Mouse (Mus musculus) c-Kit-positive CD71-negative TER-119-negative erythroid progenitor cells, embryonic 14.5 days (primary cell): ENCODE data around the gene Sf1.
A peak's percentile ranks its signal among the peaks of the same experiment; 100 is the strongest.

Source experiments
- DNase-seq: peaks from one replicate; pipeline ENCODE4 v3.0.0-alpha.2; 2013; ENCODE audit warnings: low read depth

The Sf1 gene

DNA sequence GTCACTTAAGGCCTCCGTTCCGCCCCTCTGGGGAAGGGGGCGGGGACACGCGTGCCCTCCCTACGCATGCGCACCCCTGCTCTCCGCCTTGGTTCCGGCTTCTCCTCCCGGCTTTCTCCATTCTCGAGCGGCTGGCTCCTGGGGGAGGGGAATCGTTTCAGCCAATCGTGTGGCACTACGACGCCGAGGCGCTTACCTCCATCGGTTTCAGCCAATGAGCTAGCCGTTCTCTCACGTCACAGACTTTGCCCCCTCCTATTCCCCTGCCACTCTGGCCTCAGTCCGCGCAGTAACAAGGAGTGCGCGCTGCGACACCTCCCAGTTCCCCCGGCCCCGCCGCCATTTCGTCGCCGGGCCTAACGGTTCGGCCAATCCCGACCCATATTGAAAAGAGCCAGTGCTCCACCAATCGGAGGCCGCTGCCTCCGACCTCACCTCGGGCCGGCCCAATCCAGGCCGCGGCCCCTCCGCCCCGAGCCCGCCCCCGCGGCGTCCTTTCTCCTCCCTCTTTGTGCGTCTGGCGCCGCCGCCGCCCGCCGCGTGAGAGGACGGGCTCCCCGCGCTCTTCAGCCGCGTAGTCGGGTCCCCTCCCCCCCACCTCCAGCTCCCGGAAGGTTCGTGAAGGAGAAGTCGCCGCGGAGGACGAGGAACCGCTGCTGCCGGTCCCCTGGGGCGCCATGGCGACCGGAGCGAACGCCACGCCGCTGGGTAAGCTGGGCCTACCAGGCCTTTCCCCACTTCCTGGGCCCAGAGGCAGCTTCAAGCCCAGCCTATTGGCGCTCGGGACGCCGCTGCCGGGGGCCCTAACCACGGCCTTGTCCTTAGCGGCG, at the start of gene Sf1:
TSS of gene Sf1 (plus strand) at position 280 of the 830 bp plus-strand sequence.
- DNase-seq: peak; percentile 99

DNA sequence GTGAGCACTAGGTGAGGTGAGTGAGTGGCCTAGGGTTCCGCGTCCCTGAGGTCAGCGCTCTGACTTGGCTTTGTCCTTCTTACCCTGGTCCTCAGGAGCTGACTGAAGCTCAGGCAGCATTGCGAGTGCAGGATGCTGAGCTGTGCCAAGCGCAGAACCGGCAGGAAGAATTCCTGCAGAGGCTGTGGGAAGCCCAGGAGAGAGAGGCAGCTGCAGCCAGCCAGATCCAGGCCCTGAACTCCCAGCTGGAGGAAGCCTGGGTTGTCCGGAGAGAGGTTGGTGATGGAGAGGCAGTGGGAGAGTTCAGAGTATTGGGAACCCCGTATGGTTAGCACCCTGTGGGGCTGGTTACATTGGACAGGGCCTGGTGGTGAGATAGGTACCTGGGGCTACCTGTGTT, 49.7 kb upstream of the Sf1 start:
- DNase-seq: no peak

DNA sequence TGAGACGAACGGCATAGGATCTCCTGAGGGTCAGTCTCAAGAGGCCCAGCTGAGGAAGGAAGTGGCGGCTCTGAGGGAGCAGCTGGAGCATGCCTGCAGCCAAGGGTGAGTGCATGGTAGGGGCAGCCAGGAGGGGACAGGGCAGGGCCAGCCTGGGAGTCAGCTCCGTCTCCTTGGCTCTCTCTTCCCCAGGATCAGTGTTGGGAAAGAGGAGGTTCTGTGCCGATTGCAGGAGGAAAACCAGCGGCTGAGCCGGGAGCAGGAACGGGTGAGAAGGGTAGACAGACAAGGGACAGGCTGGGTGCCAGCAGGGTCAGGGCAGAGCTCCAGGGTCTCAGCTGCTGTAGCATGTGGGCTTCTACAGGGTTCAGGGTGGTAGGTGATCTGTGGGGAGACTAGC, 49.0 kb upstream of the Sf1 start:
- DNase-seq: no peak

DNA sequence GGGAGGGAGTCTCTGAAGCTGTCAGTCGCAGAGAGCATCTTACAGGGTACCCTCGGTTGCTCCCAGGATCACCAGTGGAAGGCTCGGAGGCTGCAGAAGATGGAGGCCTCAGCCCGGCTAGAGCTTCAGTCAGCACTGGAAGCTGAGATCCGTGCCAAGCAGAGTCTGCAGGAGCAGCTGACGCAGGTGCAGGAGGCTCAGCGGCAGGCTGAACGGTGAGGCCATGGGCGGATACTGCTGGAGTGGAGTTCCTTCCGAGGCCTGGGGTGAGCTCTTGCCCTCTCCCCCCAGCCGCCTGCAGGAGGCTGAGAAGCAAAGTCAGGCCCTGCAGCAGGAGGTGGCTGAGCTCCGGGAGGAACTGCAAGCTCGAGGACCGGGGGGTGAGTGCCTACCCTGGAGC, 47.9 kb upstream of the Sf1 start:
- DNase-seq: no peak

DNA sequence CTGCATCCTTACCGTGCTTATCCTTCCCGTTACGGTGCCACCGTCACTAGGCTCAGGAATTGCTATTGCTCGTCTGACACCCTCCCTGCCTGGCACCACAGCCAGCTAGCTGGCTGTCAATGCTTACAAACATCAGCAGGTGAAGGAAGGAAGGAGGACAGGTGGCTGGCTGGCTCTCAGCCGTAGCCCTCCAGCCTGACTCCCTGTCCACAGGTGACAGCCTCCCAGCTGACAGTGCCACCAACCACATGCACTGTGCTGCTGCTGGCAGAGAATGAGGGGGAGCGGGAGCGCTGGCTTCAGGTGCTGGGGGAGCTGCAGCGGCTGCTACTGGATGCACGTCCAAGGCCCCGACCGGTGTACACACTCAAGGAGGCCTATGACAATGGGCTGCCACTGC, 45.3 kb upstream of the Sf1 start:
- DNase-seq: no peak

DNA sequence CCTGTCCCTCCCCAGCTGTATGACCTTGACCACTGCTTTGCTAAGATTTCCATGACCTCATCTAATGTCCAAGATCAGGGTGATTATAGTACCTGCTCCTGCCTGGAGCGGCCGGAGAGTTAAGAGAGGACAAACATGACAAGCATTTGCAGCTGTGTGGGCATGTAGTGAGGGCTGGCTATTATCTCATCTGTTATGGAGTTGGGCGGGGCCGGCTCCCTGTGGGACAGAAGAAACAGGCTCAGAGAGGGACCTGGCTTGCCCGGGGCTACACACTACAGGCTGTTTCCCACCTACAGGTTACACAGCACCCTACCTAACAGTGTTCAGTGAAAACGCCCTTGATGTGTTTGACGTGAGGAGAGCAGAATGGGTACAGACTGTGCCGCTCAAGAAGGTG, 42.1 kb upstream of the Sf1 start:
- DNase-seq: no peak

DNA sequence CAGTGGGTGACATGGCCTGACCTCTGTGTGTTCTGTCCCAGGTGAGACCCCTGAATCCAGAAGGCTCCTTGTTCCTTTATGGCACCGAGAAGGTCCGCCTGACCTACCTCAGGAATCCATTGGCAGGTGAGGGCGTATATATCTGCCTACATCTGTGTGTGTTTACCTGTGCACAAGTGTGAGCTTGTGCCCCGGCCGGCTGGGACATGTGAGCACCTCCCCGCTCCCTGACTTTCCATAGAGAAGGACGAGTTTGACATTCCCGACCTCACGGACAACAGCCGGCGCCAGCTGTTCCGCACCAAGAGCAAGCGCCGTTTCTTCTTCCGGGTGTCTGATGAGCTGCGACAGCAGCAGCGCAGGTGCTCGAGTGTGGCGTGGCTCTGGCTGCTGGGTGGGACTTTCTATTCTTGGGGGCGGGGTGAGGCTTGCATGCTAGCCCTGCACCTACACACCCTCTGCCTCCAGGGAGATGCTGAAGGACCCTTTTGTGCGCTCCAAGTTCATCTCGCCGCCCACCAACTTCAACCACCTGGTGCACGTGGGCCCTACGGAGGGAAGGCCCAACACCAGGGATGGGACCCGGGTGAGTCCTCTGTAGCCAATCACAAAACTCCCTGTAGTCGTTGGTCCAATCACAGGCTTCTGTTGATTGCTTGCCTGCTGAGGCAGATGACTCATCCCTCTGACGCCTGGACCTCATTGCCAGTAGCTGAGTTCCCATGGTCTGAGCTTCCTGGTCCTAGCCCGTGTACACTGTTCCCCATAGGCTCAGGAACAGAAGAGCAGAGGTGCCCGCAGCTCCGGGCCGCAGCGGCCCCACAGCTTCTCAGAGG, 41.5 kb upstream of the Sf1 start:
- DNase-seq: no peak

DNA sequence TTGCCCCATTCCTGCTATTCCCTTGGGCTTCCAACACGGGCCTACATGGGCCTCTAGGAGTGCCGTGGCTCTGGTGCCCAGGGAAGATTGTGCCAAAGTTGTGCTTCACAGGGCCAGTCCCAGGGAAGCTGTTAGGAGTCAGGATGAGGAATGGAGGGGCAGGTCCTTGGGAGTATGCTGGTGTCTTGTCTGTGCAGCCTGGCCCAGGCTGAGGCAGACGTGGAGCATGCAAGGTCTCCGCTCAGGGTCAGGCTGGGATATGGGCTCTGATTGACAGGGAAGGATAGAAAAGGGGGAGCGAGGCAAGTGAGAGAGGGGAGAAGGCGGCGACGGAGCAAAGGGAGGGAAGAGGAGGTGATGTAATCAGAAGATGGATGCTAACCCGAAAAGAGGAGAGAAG, 38.7 kb upstream of the Sf1 start:
- no peak for DNase-seq

DNA sequence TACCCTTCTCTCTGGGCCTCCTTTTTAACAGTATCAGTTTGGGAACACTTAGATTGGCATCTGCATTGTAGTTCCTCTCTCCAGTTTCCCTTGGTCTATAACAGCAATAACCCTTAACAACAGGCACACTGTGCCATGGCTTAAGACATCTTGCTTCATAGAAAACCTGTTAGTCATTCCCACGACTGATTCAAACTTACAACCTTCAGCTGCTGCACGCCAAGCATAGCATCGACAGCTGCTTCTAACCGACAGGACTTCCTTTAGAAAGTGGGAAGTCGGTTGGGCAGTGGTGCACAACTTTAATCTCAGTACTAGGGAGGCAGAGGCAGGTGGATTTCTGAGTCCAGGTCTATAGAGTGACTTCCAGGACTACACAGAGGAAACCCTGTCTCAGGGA, 32.3 kb upstream of the Sf1 start:
- DNase-seq: no peak

DNA sequence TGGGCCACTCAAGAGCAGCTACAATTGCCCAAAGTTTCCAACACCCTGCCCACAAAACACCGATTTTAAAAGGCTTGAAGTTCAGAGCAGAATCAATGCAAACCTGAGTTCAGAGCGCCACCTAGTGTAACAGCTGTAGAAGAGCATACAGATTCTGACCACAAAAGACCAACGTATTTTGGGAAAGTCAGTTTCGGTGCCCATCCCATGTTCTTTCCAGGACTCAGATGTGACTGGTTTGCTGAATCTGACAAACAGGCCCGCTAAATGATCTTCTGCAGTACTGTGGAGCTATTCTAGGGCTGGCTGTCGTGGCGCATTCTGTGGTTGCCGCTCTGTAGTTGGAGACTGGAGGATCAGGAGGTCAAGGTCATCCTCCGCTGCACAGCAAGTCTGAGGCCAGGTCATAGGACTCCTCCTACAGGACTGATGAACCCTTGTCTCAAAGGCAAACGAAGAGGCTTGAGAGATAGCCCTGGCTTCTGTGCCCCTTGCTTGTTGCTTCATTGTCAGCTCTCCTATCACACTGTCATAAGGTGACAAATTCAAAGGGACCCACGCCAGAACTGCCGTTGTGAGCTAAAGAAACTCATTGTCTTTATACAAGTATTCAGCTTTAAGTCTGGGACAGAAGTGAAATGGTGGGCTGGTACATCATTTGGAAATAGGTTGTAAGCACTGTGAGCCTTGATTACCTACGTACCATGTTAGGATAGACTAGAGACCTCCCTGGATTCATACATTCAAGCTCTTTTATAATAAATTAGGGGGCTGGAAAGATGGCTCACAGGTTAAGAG, 31.6 kb upstream of the Sf1 start:
- no peak for DNase-seq

DNA sequence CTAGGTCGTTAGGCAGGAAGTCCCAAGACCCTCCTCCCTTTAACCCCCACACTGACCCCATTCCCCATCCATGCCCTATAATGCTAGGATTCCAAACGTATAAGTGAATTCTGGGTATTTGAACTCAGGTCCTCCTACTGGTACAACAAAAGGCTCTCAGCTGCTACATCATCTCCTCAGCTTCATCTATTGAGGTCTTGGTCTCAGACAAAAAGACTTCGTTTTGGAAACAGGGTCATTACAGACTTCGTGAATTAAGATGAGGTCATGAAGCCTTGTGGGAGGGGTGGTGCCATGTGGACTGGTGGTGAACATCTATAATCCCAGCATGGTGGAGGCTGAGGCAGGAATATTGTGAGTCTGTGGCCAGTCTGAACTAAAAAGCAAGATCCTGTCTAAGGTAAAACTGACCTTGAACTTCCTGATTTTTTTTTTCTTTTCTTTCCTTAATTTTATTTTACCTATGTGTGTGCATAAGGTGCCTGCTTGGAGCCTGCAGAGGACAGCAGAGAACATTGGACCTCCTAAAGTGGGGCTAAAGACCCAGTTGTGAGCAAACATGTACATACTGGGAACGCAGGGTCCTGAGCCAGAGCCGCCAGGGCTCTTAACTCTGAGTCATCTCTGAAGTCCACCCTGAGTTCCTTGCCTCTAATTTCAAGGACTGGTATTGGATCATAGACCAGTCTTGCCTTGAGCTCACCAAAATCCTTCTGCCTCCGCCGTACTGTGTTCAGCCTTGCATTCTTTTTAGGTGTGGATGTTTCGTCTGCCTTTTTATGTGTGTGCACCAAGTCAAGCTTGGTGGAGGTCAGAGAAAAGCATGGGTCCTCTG, 29.5 kb upstream of the Sf1 start:
- no peak for DNase-seq

DNA sequence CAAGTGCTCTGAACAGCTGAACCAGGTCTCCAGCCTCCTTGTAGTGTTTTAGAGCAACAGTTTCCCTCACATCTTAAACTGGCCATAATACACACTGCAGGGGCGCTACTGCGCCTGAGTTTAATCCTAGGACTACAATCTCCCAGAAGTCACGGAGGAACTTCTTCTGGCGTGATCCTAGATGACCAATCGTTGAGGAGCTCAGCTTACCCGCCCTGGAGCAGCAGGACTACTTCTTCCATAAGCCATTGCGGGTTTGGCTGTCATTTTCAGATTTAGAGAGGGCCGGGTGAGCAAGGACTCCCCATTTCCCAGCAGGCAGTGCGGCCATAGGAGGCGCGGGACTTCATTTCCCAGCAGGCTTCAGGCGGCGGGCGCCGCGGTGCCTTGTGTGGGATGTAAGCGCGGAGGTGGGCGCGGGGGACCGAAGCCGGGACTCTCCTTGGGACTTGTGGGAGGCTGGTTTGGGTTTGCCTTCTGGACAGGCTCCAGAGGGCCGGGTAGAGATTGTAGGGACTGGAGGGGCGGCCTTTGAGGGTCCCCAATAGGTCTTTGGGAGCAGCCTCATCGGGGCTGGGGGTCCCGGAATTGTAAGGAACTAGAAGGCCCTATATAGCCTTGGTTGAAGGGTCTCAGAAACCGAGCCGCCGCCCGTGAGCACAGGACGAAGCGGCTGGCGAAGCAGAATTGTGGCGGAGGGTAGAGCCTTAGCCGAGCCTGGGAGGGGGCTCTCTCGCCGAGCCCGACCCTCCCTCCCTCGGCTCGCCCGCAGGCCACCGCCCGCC, 28.6 kb upstream of the Sf1 start, which contains the start of gene Men1:
TSS of gene Men1 (plus strand) at position 307 of the 785 bp plus-strand sequence.
- peak; percentile 94 for DNase-seq

DNA sequence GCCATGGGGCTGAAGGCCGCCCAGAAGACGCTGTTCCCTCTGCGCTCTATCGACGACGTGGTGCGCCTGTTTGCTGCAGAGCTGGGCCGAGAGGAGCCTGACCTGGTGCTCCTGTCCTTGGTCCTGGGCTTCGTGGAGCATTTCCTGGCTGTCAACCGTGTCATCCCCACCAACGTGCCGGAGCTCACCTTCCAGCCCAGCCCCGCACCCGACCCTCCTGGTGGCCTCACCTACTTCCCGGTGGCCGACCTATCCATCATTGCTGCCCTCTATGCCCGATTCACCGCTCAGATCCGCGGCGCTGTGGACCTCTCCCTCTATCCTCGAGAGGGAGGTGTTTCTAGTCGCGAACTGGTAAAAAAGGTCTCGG, 28.0 kb upstream of the Sf1 start:
- DNase-seq: no peak

DNA sequence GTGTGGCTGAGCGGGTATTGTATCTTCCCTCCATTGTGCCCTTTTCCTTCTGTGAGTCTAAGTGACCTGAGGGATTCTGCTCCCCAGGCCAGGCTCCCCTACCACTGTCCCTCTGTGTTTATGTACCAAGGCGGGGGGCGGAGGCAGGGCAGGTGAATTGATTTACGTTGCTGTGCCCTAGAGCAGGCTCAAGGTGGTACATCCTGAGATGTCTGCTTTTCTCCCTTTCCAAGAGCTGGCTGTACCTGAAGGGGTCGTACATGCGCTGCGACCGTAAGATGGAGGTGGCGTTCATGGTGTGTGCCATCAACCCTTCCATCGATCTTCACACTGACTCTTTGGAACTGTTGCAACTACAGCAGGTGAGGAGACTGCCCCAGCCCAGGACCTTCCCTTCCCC, 26.6 kb upstream of the Sf1 start:
- DNase-seq: no peak

DNA sequence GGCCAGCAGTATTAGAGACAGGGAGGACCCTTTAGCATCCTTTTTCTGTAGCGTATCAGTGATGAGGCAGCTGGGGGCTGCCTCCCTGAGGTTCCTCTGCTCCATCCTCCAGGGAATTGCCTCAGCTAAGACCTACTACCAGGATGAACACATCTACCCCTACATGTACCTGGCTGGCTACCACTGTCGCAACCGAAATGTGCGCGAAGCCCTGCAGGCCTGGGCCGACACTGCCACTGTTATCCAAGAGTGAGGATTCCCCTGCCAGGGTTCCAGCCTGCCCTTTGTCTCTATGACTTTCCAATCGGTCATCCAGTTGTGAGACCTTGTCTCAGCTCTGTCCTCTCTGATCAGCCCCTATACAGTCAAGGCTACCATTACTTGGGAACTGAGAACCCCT, 25.3 kb upstream of the Sf1 start:
- DNase-seq: no peak

DNA sequence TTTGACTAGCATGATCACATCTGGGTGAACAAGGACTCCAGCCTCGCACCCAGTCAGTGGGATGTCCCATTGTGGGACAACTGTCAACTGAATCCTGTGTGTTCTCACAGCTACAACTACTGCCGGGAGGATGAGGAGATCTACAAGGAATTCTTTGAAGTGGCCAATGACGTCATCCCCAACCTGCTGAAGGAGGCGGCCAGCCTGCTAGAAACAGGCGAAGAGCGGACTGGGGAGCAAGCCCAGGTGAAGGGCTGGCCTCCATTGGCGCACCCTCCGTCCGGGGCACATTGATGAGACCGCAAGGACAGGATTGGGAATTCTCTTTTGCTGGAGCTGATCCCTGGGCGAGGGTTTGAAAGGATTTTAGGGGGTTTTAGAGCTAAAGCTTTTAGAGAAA, 24.8 kb upstream of the Sf1 start:
- no peak for DNase-seq

DNA sequence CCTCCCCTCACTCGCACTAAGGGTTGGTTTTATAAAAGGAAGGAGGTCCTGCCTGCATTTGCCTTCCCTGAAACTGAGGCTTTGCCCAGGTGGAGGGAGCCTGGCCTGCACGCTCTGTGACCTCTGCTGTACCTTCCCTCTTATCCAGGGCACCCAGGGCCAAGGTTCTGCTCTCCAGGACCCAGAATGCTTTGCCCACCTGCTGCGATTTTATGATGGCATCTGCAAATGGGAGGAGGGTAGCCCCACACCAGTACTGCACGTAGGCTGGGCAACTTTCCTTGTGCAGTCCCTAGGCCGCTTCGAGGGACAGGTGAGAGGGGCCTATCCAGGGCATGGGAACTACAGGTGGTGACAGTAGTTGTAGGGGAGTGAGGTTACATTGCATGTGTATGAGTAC, 24.3 kb upstream of the Sf1 start:
- DNase-seq: no peak

DNA sequence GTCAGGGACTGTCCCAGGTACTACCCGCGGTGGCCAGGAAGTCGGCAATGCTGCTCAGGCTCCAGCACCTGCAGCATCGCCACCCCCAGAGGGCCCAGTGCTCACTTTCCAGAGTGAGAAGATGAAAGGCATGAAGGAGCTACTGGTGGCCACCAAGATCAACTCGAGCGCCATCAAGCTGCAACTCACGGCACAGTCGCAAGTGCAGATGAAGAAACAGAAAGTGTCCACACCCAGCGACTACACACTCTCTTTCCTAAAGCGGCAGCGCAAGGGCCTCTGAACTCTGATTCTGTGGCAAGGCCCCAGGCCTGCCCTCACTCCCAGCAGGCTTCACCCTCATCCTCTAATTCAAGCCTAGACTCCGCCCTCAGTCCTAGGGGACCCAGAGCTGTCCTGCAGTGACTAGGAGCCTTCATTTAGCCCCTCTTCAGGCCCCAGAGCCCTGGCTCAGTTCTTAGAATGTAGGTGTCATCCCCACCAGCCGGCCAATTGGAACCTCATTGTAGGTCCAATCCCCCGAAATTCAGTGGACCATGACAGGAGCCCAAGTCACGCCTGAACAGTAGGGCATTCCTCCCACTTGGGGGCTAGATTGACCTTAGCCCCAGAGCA, 23.5 kb upstream of the Sf1 start:
- no peak for DNase-seq

DNA sequence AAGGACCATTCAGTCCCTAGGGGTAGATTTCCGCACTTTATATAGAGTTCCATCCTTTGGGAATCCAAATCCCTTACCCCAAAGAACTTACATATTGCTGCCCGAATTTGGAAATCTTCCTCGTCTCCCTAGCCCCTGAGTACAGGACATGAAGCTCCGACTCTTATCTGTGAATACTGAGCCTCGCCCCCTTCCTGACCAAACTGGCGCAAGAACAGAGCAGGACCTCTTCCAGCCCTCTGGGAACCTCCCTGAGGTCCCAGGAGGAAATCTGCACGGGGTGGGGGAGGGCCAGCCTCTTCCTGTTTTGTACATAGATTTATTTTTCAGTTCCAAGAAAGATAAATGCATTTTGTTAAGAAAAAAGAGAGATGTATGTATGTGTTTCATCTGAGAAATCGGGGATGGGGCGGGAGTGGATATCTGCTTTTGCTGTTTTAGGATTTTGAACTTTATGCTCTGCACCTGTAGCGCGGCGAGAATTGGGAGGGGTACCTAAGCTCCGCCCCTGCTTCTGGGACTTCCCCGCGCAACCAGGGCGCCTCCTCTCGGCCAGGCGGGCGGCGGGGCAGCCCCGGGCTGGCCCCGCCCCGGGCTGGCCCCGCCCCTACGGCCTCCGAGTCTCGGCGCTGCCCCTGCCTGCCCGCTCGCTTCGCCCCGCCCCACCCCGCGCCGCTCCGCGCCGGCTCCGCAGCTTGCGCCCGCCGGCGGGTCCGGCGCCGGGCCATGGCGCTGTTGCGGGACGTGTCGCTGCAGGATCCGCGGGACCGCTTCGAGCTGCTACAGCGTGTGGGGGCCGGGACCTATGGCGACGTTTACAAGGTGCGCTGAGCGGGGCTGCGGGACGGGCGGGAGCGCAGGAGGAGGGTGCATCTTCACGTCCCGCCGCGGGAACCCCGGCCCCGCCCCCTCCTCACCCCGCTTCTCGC, 22.7 kb upstream of the Sf1 start, which contains the start of gene Map4k2:
TSS of gene Map4k2 (plus strand) at position 612 of the 929 bp plus-strand sequence.
- no peak for DNase-seq
